Mouse (Mus musculus): ENCODE measurements at regions not wholly inside any gene's neighbourhood (a gene's known extent, or its start where the extent isn't known, plus 50 kb on each side); places are given as distances from the start of the nearest gene placed in this dataset.
"Not testable (repeated sequence)": the region's sequence is repeated elsewhere in the genome, so short reads cannot be mapped to it uniquely, and the experiment has no call there.

DNA sequence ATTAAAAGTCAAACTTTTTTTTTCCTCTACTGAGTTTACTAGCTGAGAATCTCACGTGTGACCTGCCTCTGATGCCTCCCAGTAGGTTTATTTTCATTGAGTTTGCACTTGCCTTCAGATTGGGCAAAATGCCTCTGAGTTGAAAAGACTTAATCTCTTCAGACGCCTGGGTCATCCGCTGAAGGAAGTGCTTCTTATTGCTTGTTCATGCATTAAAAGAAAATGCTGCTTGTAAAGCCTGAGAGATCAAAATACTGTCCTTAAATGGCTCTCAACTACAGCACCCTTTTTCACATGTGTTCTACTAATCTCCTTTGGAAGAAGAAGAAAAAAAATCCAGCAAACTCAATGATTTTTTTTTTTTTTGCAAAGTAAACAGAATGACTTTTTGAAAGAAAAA, 351.5 kb downstream of the Kcnh5 start:
- DNase-seq (ENCODE audit: low read depth) = no peak

DNA sequence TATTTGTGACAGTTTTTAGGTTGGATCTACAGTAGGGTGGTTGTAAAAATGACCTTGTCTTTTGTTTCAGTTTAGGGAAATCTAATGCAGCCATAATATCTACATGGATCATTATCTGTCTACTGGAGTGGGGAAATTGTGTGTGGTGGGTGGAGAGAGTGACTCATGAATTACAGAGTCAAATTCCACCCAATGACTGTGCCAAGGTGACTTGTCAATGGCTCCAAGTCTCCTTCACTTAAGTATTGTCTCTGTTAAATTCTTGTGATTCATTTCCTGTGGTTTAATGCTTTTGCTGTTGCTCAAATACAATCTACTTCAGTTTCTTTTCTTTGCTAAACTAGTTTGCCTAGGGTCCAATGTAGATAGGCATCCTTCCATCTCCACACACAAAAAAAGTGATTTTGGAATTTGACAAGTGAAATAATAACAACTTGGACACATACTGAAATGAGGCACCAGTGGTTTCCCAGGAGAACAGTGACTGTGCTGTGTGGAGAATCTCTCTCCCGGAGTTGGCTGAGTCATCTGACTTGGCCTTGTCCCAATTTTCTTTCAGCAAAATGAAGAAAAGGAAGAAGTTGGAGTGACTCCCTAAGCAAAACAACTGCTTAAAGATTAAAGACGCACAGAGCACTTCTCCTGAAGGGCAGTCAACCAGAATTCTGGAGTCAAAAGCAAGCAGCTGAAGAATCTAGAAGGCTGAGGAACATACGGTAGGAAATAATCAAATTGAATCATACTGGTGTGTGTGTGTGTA, 352.2 kb downstream of the Kcnh5 start:
- no peak for DNase-seq (ENCODE audit: low read depth)

GRCm38 (mm10) chr12:74816181-74816580, 361.0 kb downstream of the Kcnh5 start:
- DNase-seq (ENCODE audit: low read depth) = not testable (repeated sequence)

DNA sequence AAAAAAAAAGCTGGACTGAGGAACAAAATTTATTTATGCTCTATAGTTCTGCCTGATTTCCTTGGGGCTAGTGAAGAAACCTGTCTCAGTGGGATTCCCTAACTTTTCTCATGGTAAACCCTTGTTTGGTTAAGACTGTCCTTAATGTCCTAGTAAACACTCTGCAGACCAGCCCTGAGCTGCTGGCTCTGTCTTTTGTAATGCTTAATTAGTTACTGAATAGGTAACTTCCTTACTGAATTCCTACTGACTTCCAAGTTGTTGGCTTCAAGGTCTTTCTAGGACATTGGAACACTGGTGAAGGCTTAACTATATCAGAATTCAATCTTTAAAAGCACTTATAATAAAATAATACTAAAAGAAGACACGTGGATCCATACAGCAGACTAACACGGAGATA, 368.6 kb downstream of the Kcnh5 start:
- DNase-seq (ENCODE audit: low read depth) = not testable (repeated sequence)

DNA sequence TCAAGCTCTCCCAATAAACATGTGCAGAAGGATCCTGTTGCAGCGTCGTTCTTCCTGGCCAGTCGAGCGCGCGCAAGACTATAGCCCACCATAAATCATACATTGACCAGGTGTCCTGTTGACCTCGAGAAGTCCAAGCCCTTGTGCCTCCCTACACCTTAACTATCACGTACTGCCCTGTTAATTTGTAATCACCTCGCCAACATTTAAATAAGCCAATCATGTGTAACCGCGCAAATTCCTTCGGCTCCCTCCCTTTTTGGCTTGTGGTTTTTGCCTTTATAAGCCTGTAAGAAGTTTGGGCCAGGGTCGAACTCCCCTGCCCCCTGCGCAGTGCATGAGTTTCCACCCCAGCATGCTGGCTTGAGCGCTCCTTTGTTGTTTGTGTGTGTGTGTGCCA, 369.2 kb downstream of the Kcnh5 start:
- DNase-seq (ENCODE audit: low read depth) = not testable (repeated sequence)

- DNase-seq (ENCODE audit: low read depth) = peak; percentile 4
These were observed 373.2 kb downstream of the Kcnh5 start for GRCm38 (mm10) chr12:74803740-74804512.

GRCm38 (mm10) chr12:74792036-74792435, 385.1 kb downstream of the Kcnh5 start:
- DNase-seq (ENCODE audit: low read depth) = no peak

- no peak for DNase-seq (ENCODE audit: low read depth)
These were observed 414.8 kb downstream of the Kcnh5 start for GRCm38 (mm10) chr12:74762284-74762683.

- no peak for DNase-seq (ENCODE audit: low read depth)
These were observed 428.9 kb upstream of the Gm11042 start for GRCm38 (mm10) chr12:74745051-74745450.

- DNase-seq (ENCODE audit: low read depth) = no peak
These were observed 412.7 kb upstream of the Gm11042 start for GRCm38 (mm10) chr12:74728866-74729265.

- DNase-seq (ENCODE audit: low read depth) = no peak
These were observed 363.0 kb upstream of the Gm11042 start for GRCm38 (mm10) chr12:74679149-74679548.

GRCm38 (mm10) chr12:74677835-74678234, 361.6 kb upstream of the Gm11042 start:
- DNase-seq (ENCODE audit: low read depth) = no peak

DNA sequence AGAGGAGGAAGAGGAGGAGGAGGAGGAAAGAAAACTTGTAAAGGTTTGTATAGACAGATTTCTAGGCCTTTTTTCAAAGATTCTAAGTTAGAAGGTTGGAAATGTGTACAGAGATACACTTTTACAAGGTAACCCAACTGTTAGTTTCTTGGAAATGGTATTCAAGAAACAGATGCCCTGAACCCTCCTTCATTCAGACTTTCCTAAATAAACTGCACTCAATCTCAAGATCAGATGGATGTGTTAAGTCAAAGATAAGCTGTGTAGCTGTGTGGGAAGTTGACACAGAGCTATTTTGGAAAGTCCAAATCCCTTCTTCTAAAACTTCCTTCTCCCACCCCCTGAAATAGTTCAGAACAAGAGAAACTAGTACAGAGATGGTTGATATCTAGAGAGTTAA, 342.2 kb upstream of the Gm11042 start:
- no peak for DNase-seq (ENCODE audit: low read depth)

- no peak for DNase-seq (ENCODE audit: low read depth)
These were observed 340.9 kb upstream of the Gm11042 start for GRCm38 (mm10) chr12:74657036-74657648.

DNA sequence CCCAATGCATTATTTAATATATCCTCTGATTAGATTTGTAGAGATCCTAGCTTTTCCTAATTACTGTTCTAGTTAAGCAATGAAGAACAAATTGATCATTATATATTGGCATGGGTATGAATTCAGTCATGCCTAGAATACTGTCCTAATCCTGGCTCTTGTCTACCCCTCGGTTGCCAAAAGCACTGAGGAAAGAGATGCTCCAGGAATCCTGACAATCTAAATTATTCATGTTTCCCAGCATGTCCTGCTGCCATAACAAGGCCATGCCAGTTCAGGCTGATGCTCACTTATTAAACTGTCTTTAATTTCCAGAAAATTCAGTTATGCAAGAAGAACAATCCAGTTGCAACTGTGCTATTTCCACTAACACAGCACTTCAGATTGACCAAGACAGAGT, 335.1 kb upstream of the Gm11042 start:
- no peak for DNase-seq (ENCODE audit: low read depth)

DNA sequence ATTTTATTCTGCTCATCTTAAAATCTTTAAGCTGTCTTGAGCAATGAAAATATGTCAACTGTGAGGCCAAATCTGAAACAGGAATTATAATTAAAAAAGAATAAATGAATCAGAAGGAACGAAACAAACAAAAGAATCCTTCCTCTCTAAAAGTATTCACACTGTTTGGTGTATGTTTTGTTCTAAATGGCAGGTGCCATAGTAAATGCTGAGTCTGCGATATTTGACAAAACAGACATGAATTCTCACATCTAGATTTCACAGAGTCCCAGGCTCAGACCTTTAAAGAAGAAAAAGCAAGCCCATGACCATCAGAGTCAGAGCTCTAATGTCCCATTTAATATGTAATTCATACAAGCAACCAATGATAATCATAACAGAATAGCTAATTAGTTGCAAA, 316.6 kb upstream of the Gm11042 start:
- no peak for DNase-seq (ENCODE audit: low read depth)

GRCm38 (mm10) chr12:74595208-74595607, 279.0 kb upstream of the Gm11042 start:
- no peak for DNase-seq (ENCODE audit: low read depth)

GRCm38 (mm10) chr12:74554599-74554998, 238.4 kb upstream of the Gm11042 start:
- no peak for DNase-seq (ENCODE audit: low read depth)

GRCm38 (mm10) chr12:74544172-74544571, 228.0 kb upstream of the Gm11042 start:
- DNase-seq (ENCODE audit: low read depth) = no peak

GRCm38 (mm10) chr12:74534882-74535281, 218.7 kb upstream of the Gm11042 start:
- DNase-seq (ENCODE audit: low read depth) = no peak

DNA sequence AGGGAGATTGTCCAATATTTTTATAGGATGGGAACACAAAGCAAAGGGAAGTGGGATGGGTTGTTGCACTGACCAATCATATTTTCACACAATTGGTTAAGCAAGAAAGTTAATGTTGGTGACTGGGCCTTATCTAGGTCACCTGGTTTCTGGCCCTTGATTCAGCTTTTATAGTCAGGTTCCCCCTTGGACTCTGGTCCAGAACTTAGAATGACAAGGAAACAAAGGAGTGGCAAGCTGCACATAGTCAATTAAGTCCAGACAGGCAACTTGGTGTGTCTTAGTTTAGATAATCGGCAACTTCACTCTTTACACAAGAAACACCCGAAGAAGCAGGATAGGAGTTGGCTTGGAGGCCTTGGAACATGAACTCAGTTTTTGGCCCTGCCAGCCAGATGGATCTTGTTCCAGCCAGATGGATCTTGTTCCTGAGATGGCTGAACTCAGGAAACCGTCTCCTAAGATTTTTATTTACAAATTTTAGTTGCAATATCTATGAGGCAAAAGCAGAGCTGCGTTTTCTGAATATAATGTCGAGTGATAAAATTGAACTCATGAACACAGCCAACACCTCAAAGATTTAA, 212.9 kb upstream of the Gm11042 start:
- DNase-seq (ENCODE audit: low read depth) = no peak

GRCm38 (mm10) chr12:74527190-74527621, 211.0 kb upstream of the Gm11042 start:
- DNase-seq (ENCODE audit: low read depth) = no peak

GRCm38 (mm10) chr12:74523988-74524387, 207.8 kb upstream of the Gm11042 start:
- DNase-seq (ENCODE audit: low read depth) = no peak
